Comparison of ENCODE assay signal across 8 mouse cellular contexts in the genomic region with DNA sequence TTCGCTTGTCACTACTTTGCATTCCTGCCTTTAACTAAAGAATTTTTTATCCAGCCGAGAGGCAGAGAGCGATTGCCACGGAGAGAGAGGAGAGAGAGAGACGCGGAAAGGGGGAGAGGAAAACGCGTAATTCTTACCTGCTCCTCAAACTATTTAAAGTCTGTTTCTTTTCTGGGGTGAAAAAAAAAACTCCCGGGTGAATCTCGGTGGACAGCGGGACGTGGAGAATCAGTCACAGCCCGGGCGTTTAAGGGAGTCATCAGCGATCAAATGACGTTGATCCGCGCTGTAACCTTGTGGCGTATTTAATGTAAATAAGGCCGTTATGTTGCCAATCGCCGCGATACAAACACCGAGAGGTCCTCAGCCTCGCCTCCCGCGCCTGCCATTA. TPM values are rescaled to one million over a fixed set of nuclear protein-coding genes. Genes with fewer than 3 reads are reported as not detected.
DNase-seq lines count a peak whose midpoint lies in the region; ATAC-seq lines count a peak whose summit lies in the region.

A gene (minus strand): TSS at position 330 of the 391 bp plus-strand sequence.

- H3K9me3 ChIP-seq in lung, embryonic 15.5 days, result no peaks in the 10 kb centered on the region
- no peaks in the 10 kb centered on the region for H3K9me3 ChIP-seq in embryonic facial prominence, embryonic 10.5 days
- no peaks in the 10 kb centered on the region for H3K9me3 ChIP-seq in hindbrain, embryonic 13.5 days
- no peaks in the 10 kb centered on the region for H3K9me3 ChIP-seq in liver, embryonic 15.5 days (replicated peaks)

- no peak for ATAC-seq in lung, embryonic 15.5 days (ENCODE audit: borderline replicate concordance, extremely low read depth, low FRiP score, low TSS enrichment)
- ATAC-seq in hindbrain, embryonic 13.5 days (ENCODE audit: low FRiP score), result no peak
- ATAC-seq in liver, embryonic 15.5 days (ENCODE audit: insufficient read depth), result no peak

- DNase-seq in lung, postnatal 36 days, result no peak
- peak; percentile 39 for DNase-seq in embryonic facial prominence, embryonic 10.5 days (ENCODE audit: low spot score)
- DNase-seq in thymus, postnatal 36 days, result no peak
- no peak for DNase-seq in thymus, postnatal 10 days (ENCODE audit: low spot score in 2 of 2)
- no peak for DNase-seq in natural killer cell, adult 2 months (ENCODE audit: low spot score in 2 of 2)

- WGBS in lung, embryonic 15.5 days, result under 1% methylated on average over 27 of the region's 27 CpGs
- under 1% methylated on average over 27 of the region's 27 CpGs for WGBS in embryonic facial prominence, embryonic 10.5 days
- under 1% methylated on average over 27 of the region's 27 CpGs for WGBS in hindbrain, embryonic 13.5 days
- WGBS in liver, embryonic 15.5 days (ENCODE audit: insufficient replicate concordance), result 2% methylated on average over 27 of the region's 27 CpGs

- H3K4me1 ChIP-seq in lung, embryonic 15.5 days, result peaks cover 40% of the 10 kb centered on the region
- H3K4me1 ChIP-seq in embryonic facial prominence, embryonic 10.5 days, result peaks cover 65% of the 10 kb centered on the region
- H3K4me1 ChIP-seq in hindbrain, embryonic 13.5 days (replicated peaks), result peaks cover 27% of the 10 kb centered on the region
- H3K4me1 ChIP-seq in liver, embryonic 15.5 days (replicated peaks), result no peaks in the 10 kb centered on the region

- peak within 1 kb of the TSS; percentile 60 for H3K4me3 ChIP-seq in lung, embryonic 15.5 days
- peak within 1 kb of the TSS; percentile 76 for H3K4me3 ChIP-seq in embryonic facial prominence, embryonic 10.5 days
- H3K4me3 ChIP-seq in hindbrain, embryonic 13.5 days, result peak within 1 kb of the TSS; percentile 65
- H3K4me3 ChIP-seq in liver, embryonic 15.5 days (replicated peaks), result no peak within 1 kb of the TSS; the same call in 1 of the 2 replicates

- peak within 1 kb of the TSS; percentile 64 for H3K9ac ChIP-seq in lung, embryonic 15.5 days
- peak within 1 kb of the TSS; percentile 84 for H3K9ac ChIP-seq in hindbrain, embryonic 13.5 days
- H3K9ac ChIP-seq in liver, embryonic 15.5 days, result no peak within 1 kb of the TSS

- peak within 1 kb of the TSS; percentile 99 for H3K4me2 ChIP-seq in lung, embryonic 15.5 days
- peak within 1 kb of the TSS; percentile 92 for H3K4me2 ChIP-seq in hindbrain, embryonic 13.5 days
- H3K4me2 ChIP-seq in liver, embryonic 15.5 days, result peak within 1 kb of the TSS; percentile 64

- H3K27ac ChIP-seq in lung, embryonic 15.5 days, result no peak within 1 kb of the TSS
- peak within 1 kb of the TSS; percentile 90 for H3K27ac ChIP-seq in embryonic facial prominence, embryonic 10.5 days (replicated peaks)
- H3K27ac ChIP-seq in hindbrain, embryonic 13.5 days, result peak within 1 kb of the TSS; percentile 94
- no peak within 1 kb of the TSS for H3K27ac ChIP-seq in liver, embryonic 15.5 days (replicated peaks)

- peaks cover 81% of the 10 kb centered on the region for H3K27me3 ChIP-seq in lung, embryonic 15.5 days
- peaks cover 96% of the 10 kb centered on the region for H3K27me3 ChIP-seq in embryonic facial prominence, embryonic 10.5 days (replicated peaks; ENCODE audit: low read depth, poor library complexity, severe bottlenecking)
- H3K27me3 ChIP-seq in hindbrain, embryonic 13.5 days, result peaks cover 17% of the 10 kb centered on the region; the same call in 1 of the 2 replicates
- H3K27me3 ChIP-seq in liver, embryonic 15.5 days, result peaks cover 83% of the 10 kb centered on the region

- no peaks in the 10 kb centered on the region for H3K36me3 ChIP-seq in lung, embryonic 15.5 days
- no peaks in the 10 kb centered on the region for H3K36me3 ChIP-seq in embryonic facial prominence, embryonic 10.5 days (replicated peaks)
- H3K36me3 ChIP-seq in hindbrain, embryonic 13.5 days, result no peaks in the 10 kb centered on the region
- no peaks in the 10 kb centered on the region for H3K36me3 ChIP-seq in liver, embryonic 15.5 days (replicated peaks)

RNA-seq across cellular contexts. Expression of the gene that starts here (rescaled TPM):
- polyA plus RNA-seq in lung, embryonic 15.5 days (2015; fragmentation: Nextera tagmentation; extraction: Ambion mirVana), result 9.4 and 10.7 TPM in 2 replicates
- polyA plus RNA-seq in embryonic facial prominence, embryonic 10.5 days (2016; fragmentation: Nextera tagmentation; extraction: Ambion mirVana), result 15.6 and 19.0 TPM in 2 replicates
- 50.9 and 51.4 TPM in 2 replicates for polyA plus RNA-seq in hindbrain, embryonic 13.5 days (2015; fragmentation: Nextera tagmentation; extraction: Ambion mirVana)
- 0.07 TPM in 1 of 2 replicates, not detected in the other for polyA plus RNA-seq in liver, embryonic 15.5 days (2015; fragmentation: Nextera tagmentation; extraction: Ambion mirVana)

Comparison
In these comparisons a context has a peak if more than half of its experiments do, and no peak if none do; other contexts are left out.
1. H3K27ac ChIP-seq: peak in embryonic facial prominence, embryonic 10.5 days (single experiment) and hindbrain, embryonic 13.5 days (single experiment); none in lung, embryonic 15.5 days (single experiment) and liver, embryonic 15.5 days (single experiment).
2. Peak in every context shown above with its lines, with median percentiles within 50 percentile points of each other: H3K4me2 ChIP-seq.